Mouse (Mus musculus): Measurements from ENCODE around the gene Gemin4. TPM values are rescaled to one million over a fixed set of nuclear protein-coding genes. Genes with fewer than 3 reads are reported as not detected.

The Gemin4 gene
- total RNA-seq, 1 experiment: 34.0 TPM

DNA sequence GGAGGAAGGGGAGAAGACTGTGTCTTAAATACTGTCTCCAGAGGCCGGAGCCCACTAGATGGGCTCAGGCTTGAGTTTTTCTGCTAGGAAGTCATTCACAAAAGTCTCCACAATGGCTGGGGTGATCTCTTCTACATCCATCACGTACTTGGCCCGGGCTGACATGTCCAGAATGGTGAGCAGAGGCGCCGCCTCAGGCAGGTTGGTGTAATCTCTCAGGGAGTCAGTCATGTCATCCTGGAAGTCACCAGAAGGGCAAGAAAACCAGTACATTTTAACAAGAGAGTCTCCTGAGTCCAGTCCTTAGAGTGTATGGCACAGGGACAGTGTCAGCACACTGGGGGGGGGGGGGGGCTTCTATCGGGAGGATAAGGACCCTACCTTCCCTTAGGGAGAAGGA is 41.0 kb upstream of the Gemin4 start:
- Histone ChIP-seq H3K9ac (ENCODE audit: insufficient read depth, low read depth, low read length, poor library complexity, severe bottlenecking) (no peak overlapping the region), H3K27ac (ENCODE audit: insufficient read depth, low read depth, low read length, poor library complexity, severe bottlenecking) (no peak overlapping the region), H3K4me1 (ENCODE audit: control insufficient read depth in 2 of 2, insufficient read depth in 2 of 2, low read length in 2 of 2, poor library complexity in 1 of 2) (peaks cover 0 to 10% of the 10 kb centered on the region in 2 experiments; a peak in 3 of 4 replicates), H3K9me3 (ENCODE audit: control insufficient read depth, insufficient read depth, low read depth, low read length) (no peaks in the 10 kb centered on the region), H3K36me3 (ENCODE audit: control insufficient read depth, insufficient read depth, low read length, poor library complexity, severe bottlenecking) (peaks cover 10% of the 10 kb centered on the region), H3K4me3 (ENCODE audit: insufficient read depth in 1 of 2, low read depth in 1 of 2, low read length in 2 of 2, poor library complexity in 1 of 2, severe bottlenecking in 1 of 2) (no peak overlapping the region)
- no peak for DNase-seq (ENCODE audit: low read depth, low spot score)
- TF ChIP-seq ZC3H11A (IDR thresholded peaks at IDR 0.05; ENCODE audit: borderline replicate concordance, low read depth, low read length): no peak
- no peak for TF ChIP-seq HCFC1 (IDR thresholded peaks at IDR 0.05; ENCODE audit: borderline replicate concordance, insufficient read depth, low read length)
- no peak for TF ChIP-seq ZNF384 (IDR thresholded peaks at IDR 0.05; ENCODE audit: low read depth, low read length)
- no peak for TF ChIP-seq MAFK (IDR thresholded peaks at IDR 0.05; ENCODE audit: insufficient read depth, low read depth, low read length)
- TF ChIP-seq CHD2 (IDR thresholded peaks at IDR 0.05; ENCODE audit: low read depth, low read length): no peak
- in situ Hi-C loops (cut with MboI; ENCODE audit: low sequenced_read_pairs in 2 of 2, unreplicated experiment in 2 of 2): loop anchor here in 1 of 2 experiments (5.0 kb wide), 1 partner anchor 149 kb away; the partner anchor contains the start of gene Timm22

DNA sequence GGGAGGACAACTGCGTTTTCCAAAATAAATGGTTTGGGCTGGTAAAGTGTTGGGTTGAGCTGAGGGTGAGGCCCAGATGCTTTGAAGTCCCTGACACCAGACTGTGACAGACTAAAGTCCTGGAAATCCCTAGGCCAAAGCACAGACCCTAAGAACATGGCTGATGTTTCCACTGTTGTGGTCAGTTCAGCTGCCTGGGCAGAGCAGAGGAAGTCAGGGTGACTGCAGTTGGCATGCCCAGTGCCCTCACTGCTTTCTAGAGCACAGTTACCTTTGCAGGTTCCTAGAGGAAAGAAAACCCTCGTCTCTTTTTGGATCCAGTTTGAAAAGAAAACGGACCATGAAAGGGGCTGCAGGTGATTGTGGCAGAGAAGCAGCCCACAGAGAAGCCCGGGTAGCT is 39.9 kb upstream of the Gemin4 start:
- peaks cover 10% of the 10 kb centered on the region for H3K36me3 ChIP-seq (ENCODE audit: control insufficient read depth, insufficient read depth, low read length, poor library complexity, severe bottlenecking)
- DNase-seq (ENCODE audit: low read depth, low spot score): no peak
- H3K4me1 ChIP-seq (ENCODE audit: control insufficient read depth in 2 of 2, insufficient read depth in 2 of 2, low read length in 2 of 2, poor library complexity in 1 of 2): peaks cover 0 to 2% of the 10 kb centered on the region in 2 experiments; a peak in 1 of 4 replicates

DNA sequence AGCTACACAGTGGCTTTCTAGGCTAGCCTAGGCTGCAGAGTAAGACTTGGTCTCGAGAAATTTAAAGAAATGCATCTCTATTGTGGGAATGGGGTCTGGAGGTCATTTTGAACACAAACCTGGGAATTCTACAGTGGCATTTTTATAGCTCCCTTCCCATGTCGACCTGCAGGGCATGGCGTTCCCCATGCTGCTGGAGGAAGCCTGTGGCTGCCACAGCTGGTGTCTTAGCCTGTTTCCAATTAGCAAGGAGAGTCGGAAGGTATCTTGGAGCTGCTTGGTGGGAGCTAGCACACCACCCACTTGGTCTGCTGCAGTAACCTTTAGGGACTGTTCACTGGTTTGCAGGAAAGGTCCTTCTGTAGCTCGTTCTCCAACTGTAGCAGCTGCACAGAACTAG is 38.7 kb upstream of the Gemin4 start:
- TF ChIP-seq CHD2 (IDR thresholded peaks at IDR 0.05; ENCODE audit: low read depth, low read length) (no peak), HCFC1 (IDR thresholded peaks at IDR 0.05; ENCODE audit: borderline replicate concordance, insufficient read depth, low read length) (no peak), ZC3H11A (IDR thresholded peaks at IDR 0.05; ENCODE audit: borderline replicate concordance, low read depth, low read length) (no peak), MAFK (IDR thresholded peaks at IDR 0.05; ENCODE audit: insufficient read depth, low read depth, low read length) (no peak), ZNF384 (IDR thresholded peaks at IDR 0.05; ENCODE audit: low read depth, low read length) (no peak)
- Histone ChIP-seq H3K4me3 (ENCODE audit: insufficient read depth in 1 of 2, low read depth in 1 of 2, low read length in 2 of 2, poor library complexity in 1 of 2, severe bottlenecking in 1 of 2) (no peak overlapping the region), H3K9me3 (ENCODE audit: control insufficient read depth, insufficient read depth, low read depth, low read length) (no peaks in the 10 kb centered on the region), H3K4me1 (ENCODE audit: control insufficient read depth in 2 of 2, insufficient read depth in 2 of 2, low read length in 2 of 2, poor library complexity in 1 of 2) (peaks cover 0 to 2% of the 10 kb centered on the region in 2 experiments; a peak in 1 of 4 replicates), H3K36me3 (ENCODE audit: control insufficient read depth, insufficient read depth, low read length, poor library complexity, severe bottlenecking) (peaks cover 10% of the 10 kb centered on the region), H3K9ac (ENCODE audit: insufficient read depth, low read depth, low read length, poor library complexity, severe bottlenecking) (no peak overlapping the region), H3K27ac (ENCODE audit: insufficient read depth, low read depth, low read length, poor library complexity, severe bottlenecking) (no peak overlapping the region)
- in situ Hi-C loops (cut with MboI; ENCODE audit: low sequenced_read_pairs in 2 of 2, unreplicated experiment in 2 of 2): loop anchor here in 1 of 2 experiments (5.0 kb wide), 1 partner anchor 151 kb away; the partner anchor contains the start of gene Timm22
- no peak for DNase-seq (ENCODE audit: low read depth, low spot score)

More for the DNA sequence above, 39.9 kb upstream of the Gemin4 start:
- Histone ChIP-seq H3K27ac (ENCODE audit: insufficient read depth, low read depth, low read length, poor library complexity, severe bottlenecking) (no peak overlapping the region), H3K9me3 (ENCODE audit: control insufficient read depth, insufficient read depth, low read depth, low read length) (no peaks in the 10 kb centered on the region), H3K4me3 (ENCODE audit: insufficient read depth in 1 of 2, low read depth in 1 of 2, low read length in 2 of 2, poor library complexity in 1 of 2, severe bottlenecking in 1 of 2) (no peak overlapping the region), H3K9ac (ENCODE audit: insufficient read depth, low read depth, low read length, poor library complexity, severe bottlenecking) (no peak overlapping the region)
- in situ Hi-C loops (cut with MboI; ENCODE audit: low sequenced_read_pairs in 2 of 2, unreplicated experiment in 2 of 2): loop anchor here in 1 of 2 experiments (5.0 kb wide), 1 partner anchor 150 kb away; the partner anchor contains the start of gene Timm22
- no peak for TF ChIP-seq ZC3H11A (IDR thresholded peaks at IDR 0.05; ENCODE audit: borderline replicate concordance, low read depth, low read length)
- no peak for TF ChIP-seq CHD2 (IDR thresholded peaks at IDR 0.05; ENCODE audit: low read depth, low read length)
- no peak for TF ChIP-seq HCFC1 (IDR thresholded peaks at IDR 0.05; ENCODE audit: borderline replicate concordance, insufficient read depth, low read length)
- TF ChIP-seq MAFK (IDR thresholded peaks at IDR 0.05; ENCODE audit: insufficient read depth, low read depth, low read length): no peak
- no peak for TF ChIP-seq ZNF384 (IDR thresholded peaks at IDR 0.05; ENCODE audit: low read depth, low read length)

DNA sequence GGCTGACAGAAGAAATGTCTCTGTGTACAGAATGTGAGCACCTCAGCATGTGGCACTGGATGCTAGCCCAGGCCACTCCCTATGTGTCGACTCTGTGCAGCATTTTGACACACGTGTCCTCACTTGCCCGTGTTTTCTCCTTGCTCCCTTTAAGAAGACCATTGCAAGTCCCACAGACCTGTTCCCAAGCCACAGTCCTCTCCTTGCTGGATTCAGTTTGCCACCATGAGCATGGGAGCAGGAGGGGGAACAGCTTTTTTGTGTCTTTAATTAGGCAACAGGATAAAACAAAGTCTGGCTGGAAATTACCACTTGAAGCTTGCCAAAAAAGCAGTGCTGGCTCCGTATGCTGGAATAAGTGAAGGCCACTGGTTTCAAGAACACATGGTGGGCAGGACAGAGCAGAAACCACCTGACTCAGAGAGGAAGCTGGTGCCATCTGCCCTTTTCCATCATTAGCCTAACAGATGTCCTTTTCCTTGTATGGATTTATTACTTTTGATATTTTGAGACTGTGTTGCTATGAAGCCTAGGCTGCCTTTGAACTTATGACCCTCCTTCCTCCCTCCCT is 38.1 kb upstream of the Gemin4 start:
- no peak for DNase-seq (ENCODE audit: low read depth, low spot score)
- H3K27ac ChIP-seq (ENCODE audit: insufficient read depth, low read depth, low read length, poor library complexity, severe bottlenecking): no peak overlapping the region
- no peak overlapping the region for H3K9ac ChIP-seq (ENCODE audit: insufficient read depth, low read depth, low read length, poor library complexity, severe bottlenecking)
- peaks cover 0 to 2% of the 10 kb centered on the region in 2 experiments; a peak in 1 of 4 replicates for H3K4me1 ChIP-seq (ENCODE audit: control insufficient read depth in 2 of 2, insufficient read depth in 2 of 2, low read length in 2 of 2, poor library complexity in 1 of 2)
- TF ChIP-seq CHD2 (IDR thresholded peaks at IDR 0.05; ENCODE audit: low read depth, low read length) (no peak), ZC3H11A (IDR thresholded peaks at IDR 0.05; ENCODE audit: borderline replicate concordance, low read depth, low read length) (no peak)
- no peaks in the 10 kb centered on the region for H3K9me3 ChIP-seq (ENCODE audit: control insufficient read depth, insufficient read depth, low read depth, low read length)
- in situ Hi-C loops (cut with MboI; ENCODE audit: low sequenced_read_pairs in 2 of 2, unreplicated experiment in 2 of 2): loop anchor here in 1 of 2 experiments (5.0 kb wide), 1 partner anchor 152 kb away; the partner anchor contains the start of gene Timm22
- no peak overlapping the region for H3K4me3 ChIP-seq (ENCODE audit: insufficient read depth in 1 of 2, low read depth in 1 of 2, low read length in 2 of 2, poor library complexity in 1 of 2, severe bottlenecking in 1 of 2)
- H3K36me3 ChIP-seq (ENCODE audit: control insufficient read depth, insufficient read depth, low read length, poor library complexity, severe bottlenecking): peaks cover 6% of the 10 kb centered on the region
